Mouse (Mus musculus): ENCODE data around the gene Gm45213.

The Gm45213 gene

GRCm38 (mm10) chr7:66107206-66107605 is 63.8 kb downstream of the Gm45213 start:
- DNase-seq (ENCODE audit: low spot score) = no peak

GRCm38 (mm10) chr7:66107930-66108329 is 64.5 kb downstream of the Gm45213 start:
- no peak for DNase-seq (ENCODE audit: low spot score)

- DNase-seq (ENCODE audit: low spot score) = peak; percentile 91
Observed at GRCm38 (mm10) chr7:66108961-66109854, 65.8 kb downstream of the Gm45213 start, which contains the start of gene Chsy1. Gene Chsy1, plus strand, starts transcription at chr7:66109515.

GRCm38 (mm10) chr7:66109855-66110635 is 66.6 kb downstream of the Gm45213 start:
- peak; percentile 33 for DNase-seq (ENCODE audit: low spot score)

- DNase-seq (ENCODE audit: low spot score) = no peak
Observed at GRCm38 (mm10) chr7:66110636-66111112, 67.3 kb downstream of the Gm45213 start.

- no peak for DNase-seq (ENCODE audit: low spot score)
Observed at GRCm38 (mm10) chr7:66111211-66111610, 67.8 kb downstream of the Gm45213 start.

All from yolk sac, embryonic 10.5 days (tissue).